Mouse (Mus musculus) midbrain, embryonic 11.5 days (tissue): ENCODE results near the gene Nsun6. TPM values are rescaled to one million over a fixed set of nuclear protein-coding genes. Genes with fewer than 3 reads are reported as not detected.

Experiments used
- ATAC-seq: fragments of 200-750 bp; cut with Nextera tagmentation; 2 replicates; pipeline ENCODE4 v1.8.0; 2017; ENCODE audit warnings: moderate TSS enrichment, moderate library complexity; ENCODE audit not compliant: low FRiP score
- DNase-seq: peaks from one replicate; pipeline ENCODE4 v3.0.0; 2015; ENCODE audit warnings: low spot score; ENCODE audit errors: missing footprints
- H3K27ac ChIP-seq: fragments of 300-500 bp; sonication (generic); 2 replicates; pipeline ENCODE4 v1.5.1; 2014; ENCODE audit warnings: low read depth, low read length
- H3K27me3 ChIP-seq: fragments of 300-500 bp; sonication (generic); 2 replicates; pipeline ENCODE4 v1.6.1; 2014; ENCODE audit warnings: mild to moderate bottlenecking, low read length, moderate library complexity, mixed read lengths; ENCODE audit not compliant: control insufficient read depth, insufficient read depth
- H3K36me3 ChIP-seq: fragments of 300-500 bp; sonication (generic); 2 replicates; pipeline ENCODE4 v1.6.1; 2014; ENCODE audit warnings: mild to moderate bottlenecking, low read length, moderate library complexity, mixed read lengths; ENCODE audit not compliant: control insufficient read depth, insufficient read depth
- H3K4me1 ChIP-seq: fragments of 300-500 bp; sonication (generic); 2 replicates; pipeline ENCODE4 v1.6.1; 2014; ENCODE audit warnings: low read length; ENCODE audit not compliant: control insufficient read depth, insufficient read depth
- H3K4me2 ChIP-seq: fragments of 300-500 bp; sonication (generic); 2 replicates; pipeline ENCODE4 v1.6.1; 2014; ENCODE audit warnings: mild to moderate bottlenecking, moderate library complexity
- H3K4me3 ChIP-seq: fragments of 300-500 bp; sonication (generic); 2 replicates; pipeline ENCODE4 v1.5.1; 2014; ENCODE audit warnings: low read depth, low read length
- H3K9ac ChIP-seq: fragments of 300-500 bp; sonication (generic); 2 replicates; pipeline ENCODE4 v1.6.1; 2014; ENCODE audit warnings: low read length
- H3K9me3 ChIP-seq: fragments of 300-500 bp; sonication (generic); 2 replicates; pipeline ENCODE4 v1.6.1; 2016; ENCODE audit warnings: low read length; ENCODE audit not compliant: control insufficient read depth
- WGBS: fragments of 180-500 bp; shearing (Covaris S2); extraction: QIAGEN DNeasy Blood & Tissue Kit; methylation state at CpG from one replicate; pipeline ENCODE4 v1.1.7; 2014; 5-methylcytosine and 5-hydroxymethylcytosine counted together
- polyA plus RNA-seq: library from polyadenylated mRNA; unstranded; fragments of >200 nt; fragmentation: Nextera tagmentation; extraction: Ambion mirVana; gene quantifications from 2 replicates; pipeline ENCODE4 v1.2.1, GENCODE M21; 2014

Nsun6 gene
- polyA plus RNA-seq: 11.4 and 12.2 TPM in 2 replicates

- Histone ChIP-seq H3K9ac (peak within 1 kb of the TSS; percentile 98), H3K4me3 (peak within 1 kb of the TSS; percentile 89), H3K4me1 (peaks cover 13% of the 10 kb centered on the region), H3K36me3 (no peaks in the 10 kb centered on the region), H3K9me3 (no peaks in the 10 kb centered on the region), H3K27ac (peak within 1 kb of the TSS; percentile 92), H3K4me2 (peak within 1 kb of the TSS; percentile 59), H3K27me3 (no peaks in the 10 kb centered on the region)
- peak; percentile 99 for DNase-seq
- WGBS: 0% methylated on average over 63 of the region's 75 CpGs
- ATAC-seq: peak; percentile 99
These were observed at the start of gene Nsun6 for GRCm38 (mm10) chr2:15054945-15055637. Gene Nsun6, minus strand, starts transcription at chr2:15055069.

- no peaks in the 10 kb centered on the region for H3K9me3 ChIP-seq
- no peaks in the 10 kb centered on the region for H3K36me3 ChIP-seq
- no peak overlapping the region for H3K4me2 ChIP-seq
- WGBS: 78% methylated on average over 1 of the region's 1 CpGs
- no peak overlapping the region for H3K9ac ChIP-seq
- no peak overlapping the region for H3K4me3 ChIP-seq
- no peaks in the 10 kb centered on the region for H3K4me1 ChIP-seq
- H3K27me3 ChIP-seq: no peaks in the 10 kb centered on the region
- DNase-seq (no peak), ATAC-seq (no peak)
- no peak overlapping the region for H3K27ac ChIP-seq
These were observed 49.5 kb upstream of the Nsun6 start for GRCm38 (mm10) chr2:15104386-15104785.

GRCm38 (mm10) chr2:15096514-15097090 lies 41.7 kb upstream of the Nsun6 start:
- no peak for ATAC-seq
- WGBS: 63% methylated on average over 3 of the region's 3 CpGs
- Histone ChIP-seq H3K9ac (no peak overlapping the region), H3K9me3 (no peaks in the 10 kb centered on the region), H3K36me3 (no peaks in the 10 kb centered on the region), H3K27ac (no peak overlapping the region), H3K4me3 (no peak overlapping the region), H3K4me2 (no peak overlapping the region), H3K27me3 (no peaks in the 10 kb centered on the region), H3K4me1 (no peaks in the 10 kb centered on the region)
- peak; percentile 65 for DNase-seq

- Histone ChIP-seq H3K36me3 (peaks cover 2% of the 10 kb centered on the region; the same call in 1 of the 2 replicates), H3K4me3 (no peak overlapping the region), H3K27ac (no peak overlapping the region), H3K4me2 (no peak overlapping the region), H3K9ac (no peak overlapping the region), H3K9me3 (no peaks in the 10 kb centered on the region), H3K27me3 (no peaks in the 10 kb centered on the region), H3K4me1 (no peaks in the 10 kb centered on the region)
- no peak for ATAC-seq
- WGBS: 87% methylated on average over 1 of the region's 1 CpGs
- peak; percentile 72 for DNase-seq
These were observed 32.4 kb upstream of the Nsun6 start for GRCm38 (mm10) chr2:15087308-15087707.

- Histone ChIP-seq H3K9me3 (no peaks in the 10 kb centered on the region), H3K4me2 (no peak overlapping the region), H3K9ac (no peak overlapping the region), H3K36me3 (peaks cover 2% of the 10 kb centered on the region; the same call in 1 of the 2 replicates), H3K4me3 (no peak overlapping the region), H3K4me1 (no peaks in the 10 kb centered on the region), H3K27ac (no peak overlapping the region), H3K27me3 (no peaks in the 10 kb centered on the region)
- WGBS: 97% methylated on average over 2 of the region's 2 CpGs
- DNase-seq: peak; percentile 68
- ATAC-seq: no peak
These were observed 28.8 kb upstream of the Nsun6 start for GRCm38 (mm10) chr2:15083702-15084101.

GRCm38 (mm10) chr2:15067091-15067490 lies 12.2 kb upstream of the Nsun6 start:
- H3K9ac ChIP-seq: no peak overlapping the region
- H3K27me3 ChIP-seq: no peaks in the 10 kb centered on the region
- no peaks in the 10 kb centered on the region for H3K9me3 ChIP-seq
- H3K4me1 ChIP-seq: no peaks in the 10 kb centered on the region; the same call in 1 of the 2 replicates
- 88% methylated on average over 5 of the region's 5 CpGs for WGBS
- H3K4me2 ChIP-seq: no peak overlapping the region
- no peak for DNase-seq
- no peak overlapping the region for H3K4me3 ChIP-seq
- H3K27ac ChIP-seq: no peak overlapping the region
- H3K36me3 ChIP-seq: peaks cover 4% of the 10 kb centered on the region; the same call in 1 of the 2 replicates
- ATAC-seq: no peak

GRCm38 (mm10) chr2:15065447-15065846 lies 10.6 kb upstream of the Nsun6 start:
- Histone ChIP-seq H3K9me3 (no peaks in the 10 kb centered on the region), H3K36me3 (peaks cover 4% of the 10 kb centered on the region; the same call in 1 of the 2 replicates), H3K27me3 (no peaks in the 10 kb centered on the region), H3K4me1 (no peaks in the 10 kb centered on the region; the same call in 1 of the 2 replicates), H3K4me2 (no peak overlapping the region), H3K4me3 (no peak overlapping the region), H3K9ac (no peak overlapping the region), H3K27ac (no peak overlapping the region)
- no peak for ATAC-seq
- DNase-seq: no peak
- 89% methylated on average over 2 of the region's 2 CpGs for WGBS

GRCm38 (mm10) chr2:15064380-15065269 lies 9.8 kb upstream of the Nsun6 start:
- no peaks in the 10 kb centered on the region for H3K9me3 ChIP-seq
- WGBS: 78% methylated on average over 7 of the region's 7 CpGs
- no peaks in the 10 kb centered on the region; the same call in 1 of the 2 replicates for H3K36me3 ChIP-seq
- DNase-seq: no peak
- no peak overlapping the region for H3K27ac ChIP-seq
- no peaks in the 10 kb centered on the region for H3K27me3 ChIP-seq
- H3K9ac ChIP-seq: no peak overlapping the region
- ATAC-seq: no peak
- H3K4me1 ChIP-seq: no peaks in the 10 kb centered on the region; the same call in 1 of the 2 replicates
- H3K4me3 ChIP-seq: no peak overlapping the region
- H3K4me2 ChIP-seq: no peak overlapping the region
